Mouse (Mus musculus) heart, adult 8-10 months (tissue): Measurements from ENCODE around the gene Ccnj. TPM values are rescaled to one million over a fixed set of nuclear protein-coding genes. Genes with fewer than 3 reads are reported as not detected.

Experiments
- DNase-seq: peaks from one replicate; pipeline ENCODE4 v3.0.0; 2022; ENCODE audit warnings: low spot score
- microRNA-seq: library from miRNA; unstranded; fragments of <30 nt; microRNA quantifications from one replicate; pipeline ENCODE4 v1.2.0, GENCODE M21; 2022
- total RNA-seq, 4 experiments: library from RNA; stranded (reverse); gene quantifications; 2 replicates each; pipeline ENCODE4 v1.2.4; 2022

The Ccnj gene
- total RNA-seq, 4 experiments from 2014 or later = 3.9 to 4.6 (median 4.0) TPM

GRCm38 (mm10) chr19:40844731-40845130 is 13.7 kb downstream of the Ccnj start:
- no peak for DNase-seq

- DNase-seq = no peak
Observed at GRCm38 (mm10) chr19:40849391-40849790, 18.3 kb downstream of the Ccnj start.

- DNase-seq = peak; percentile 37
Observed at GRCm38 (mm10) chr19:40859555-40859954, 28.5 kb downstream of the Ccnj start.

- DNase-seq = no peak
Observed at GRCm38 (mm10) chr19:40868284-40868683, 37.2 kb downstream of the Ccnj start.

GRCm38 (mm10) chr19:40869425-40870105 is 38.5 kb downstream of the Ccnj start:
- no peak for DNase-seq

- peak; percentile 74 for DNase-seq
Observed at GRCm38 (mm10) chr19:40872955-40873665, 42.0 kb downstream of the Ccnj start.

GRCm38 (mm10) chr19:40881700-40882099 is 50.6 kb downstream of the Ccnj start:
- no peak for DNase-seq

GRCm38 (mm10) chr19:40888887-40889286 is 57.8 kb downstream of the Ccnj start:
- DNase-seq = no peak

GRCm38 (mm10) chr19:40894071-40894506 is 63.0 kb downstream of the Ccnj start:
- DNase-seq = no peak

- peak; percentile 82 for DNase-seq
Observed at GRCm38 (mm10) chr19:40894519-40895392, 63.7 kb downstream of the Ccnj start, which contains the start of gene Zfp518a. TSS of gene Zfp518a (plus strand) at chr19:40894705.

- no peak for DNase-seq
Observed at GRCm38 (mm10) chr19:40895393-40895703, 64.3 kb downstream of the Ccnj start.

Small RNA genes lying within 50 kb of the gene (microRNA-seq; reads per million reads assigned to microRNA genes)
- not detected for gene Mir8092

Other genes with a start within 250 kb of the Ccnj start
- 1 to 10 TPM; 4.5 to 7.5 (median 5.8) TPM for gene Aldh18a1, start 242.8 kb upstream of the Ccnj start, total RNA-seq
- 1 to 10 TPM; 4.6 to 7.9 (median 6.8) TPM for gene Tctn3, start 219.0 kb upstream of the Ccnj start, total RNA-seq
- 10 to 100 TPM; 17.5 to 21.0 (median 19.8) TPM for gene Entpd1, start 218.9 kb upstream of the Ccnj start, total RNA-seq
- gene Cc2d2b, start 82.5 kb upstream of the Ccnj start, total RNA-seq = not detected
- 1 to 10 TPM; 6.7 to 7.6 (median 7.3) TPM for gene Zfp518a, start 63.4 kb downstream of the Ccnj start, total RNA-seq
- 1 to 10 TPM in 3 of 4 experiments, under 1 TPM in 1; 0.98 to 2.0 (median 1.7) TPM for gene Blnk, start 163.3 kb downstream of the Ccnj start, total RNA-seq
- not detected for gene Dntt, start 198.0 kb downstream of the Ccnj start, total RNA-seq
- not detected for gene Opalin, start 245.8 kb downstream of the Ccnj start, total RNA-seq